ENCODE assay signal across 8 mouse cellular contexts in the genomic region with DNA sequence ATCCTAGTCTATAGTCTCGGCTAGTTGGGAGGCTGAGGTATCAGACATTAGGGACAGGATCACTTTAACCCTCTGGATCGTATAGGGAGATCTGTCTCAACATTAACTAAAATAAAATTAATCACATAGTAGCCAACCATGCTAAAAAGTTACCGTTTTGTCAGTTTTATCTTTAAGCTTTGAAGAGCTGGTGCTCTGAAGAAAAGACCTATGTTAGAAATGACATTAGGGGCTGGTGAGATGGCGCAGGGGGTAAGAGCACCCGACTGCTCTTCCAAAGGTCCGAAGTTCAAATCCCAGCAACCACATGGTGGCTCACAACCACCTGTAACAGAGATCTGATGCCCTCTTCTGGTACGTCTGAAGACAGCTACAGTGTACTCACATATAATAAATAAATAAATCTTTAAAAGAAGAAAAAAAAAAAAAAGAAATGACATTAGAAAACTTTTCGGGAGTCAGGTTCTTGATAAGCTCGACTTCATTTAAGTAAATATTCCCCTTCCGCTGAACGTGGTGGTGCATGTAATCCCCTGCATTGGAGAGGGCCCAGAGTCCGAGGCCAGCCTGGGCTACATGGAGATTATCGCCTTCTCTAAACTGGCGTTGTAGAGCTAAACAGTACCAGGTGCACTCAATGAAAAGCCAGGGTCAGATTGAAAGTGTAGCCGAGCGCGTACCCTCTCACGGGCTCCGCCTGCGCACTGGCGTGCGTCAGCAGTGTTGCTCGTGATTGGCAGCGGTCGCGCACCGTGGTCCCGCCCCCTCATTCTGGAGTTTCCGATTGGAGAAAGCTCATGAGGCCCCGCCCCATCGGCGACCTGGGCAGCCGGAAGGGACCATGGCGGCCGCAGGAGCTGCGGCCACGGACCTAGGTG. TPM values are rescaled to one million over a fixed set of nuclear protein-coding genes. Genes with fewer than 3 reads are reported as not detected.
DNase-seq lines count a peak whose midpoint lies in the region; ATAC-seq and TF ChIP-seq lines count a peak whose summit lies in the region.

A gene (plus strand): TSS at position 782 of the 878 bp plus-strand sequence.

- peak within 1 kb of the TSS; percentile 95 for H3K4me3 ChIP-seq in heart, embryonic 11.5 days (ENCODE audit: low read depth, low read length)
- peak within 1 kb of the TSS; percentile 80 for H3K4me3 ChIP-seq in kidney, embryonic 16.5 days (ENCODE audit: low read length)
- peak within 1 kb of the TSS; percentile 79 for H3K4me3 ChIP-seq in liver, adult 2 months (ENCODE audit: insufficient read depth, low read depth, low read length)
- H3K4me3 ChIP-seq in myocyte: peak within 1 kb of the TSS; percentile 53

- H3K9me3 ChIP-seq in heart, embryonic 11.5 days (replicated peaks; ENCODE audit: control insufficient read depth, low read length): no peaks in the 10 kb centered on the region
- H3K9me3 ChIP-seq in kidney, embryonic 16.5 days (ENCODE audit: low read length): no peaks in the 10 kb centered on the region

- TF ChIP-seq CTCF in liver, adult 2 months (IDR thresholded peaks at IDR 0.05; ENCODE audit: low read depth, low read length): 0 out of 2 replicates have a peak, but pooled peaks have one; percentile 5

- peak; percentile 82 for TF ChIP-seq POLR2A in liver, adult 2 months (IDR thresholded peaks at IDR 0.05; ENCODE audit: extremely low read depth, insufficient read depth, low read length)
- TF ChIP-seq POLR2A in myocyte (IDR thresholded peaks at IDR 0.05; ENCODE audit: insufficient read length, low read depth): peak; percentile 81

- peak; percentile 96 to 97 for DNase-seq in B cell, adult 2 months
- DNase-seq in brain, adult 2 months (ENCODE audit: low read depth, low spot score): peak; percentile 98
- DNase-seq in liver, adult 2 months (ENCODE audit: extremely low read depth, low read depth, low spot score): peak; percentile 84
- peak; percentile 96 for DNase-seq in splenic B cell, adult 2 months (ENCODE audit: low read depth, low spot score)

- 0 out of 2 replicates have a peak, but pooled peaks cover 2% of the 10 kb centered on the region for H3K36me3 ChIP-seq in heart, embryonic 11.5 days (ENCODE audit: control insufficient read depth, insufficient read depth, low read length)
- no peaks in the 10 kb centered on the region for H3K36me3 ChIP-seq in kidney, embryonic 16.5 days (ENCODE audit: insufficient read depth, low read length)
- 0 out of 2 replicates have a peak, but pooled peaks cover under 1% of the 10 kb centered on the region for H3K36me3 ChIP-seq in liver, adult 2 months (ENCODE audit: control insufficient read depth, insufficient read depth, low read length)
- no peaks in the 10 kb centered on the region for H3K36me3 ChIP-seq in myocyte (ENCODE audit: control insufficient read depth, insufficient read depth)
- 0 out of 2 replicates have a peak, but pooled peaks cover 1% of the 10 kb centered on the region for H3K36me3 ChIP-seq in splenic B cell, adult 2 months (ENCODE audit: control insufficient read depth, insufficient read depth, low read length, poor library complexity, severe bottlenecking)

- peak within 1 kb of the TSS; percentile 92 for H3K4me2 ChIP-seq in heart, embryonic 11.5 days
- H3K4me2 ChIP-seq in kidney, embryonic 16.5 days (replicated peaks; ENCODE audit: low read depth, low read length): peak within 1 kb of the TSS; percentile 79
- H3K4me2 ChIP-seq in myocyte (ENCODE audit: low read depth): peak within 1 kb of the TSS; percentile 74

- WGBS in heart, embryonic 11.5 days (ENCODE audit: insufficient replicate concordance): 12% methylated on average over 37 of the region's 37 CpGs
- WGBS in kidney, embryonic 16.5 days: 11% methylated on average over 37 of the region's 37 CpGs
- WGBS in liver, adult 2 months: 9% methylated on average over 37 of the region's 37 CpGs

- H3K4me1 ChIP-seq in heart, embryonic 11.5 days (ENCODE audit: control insufficient read depth, insufficient read depth, low read length): peaks cover 4% of the 10 kb centered on the region
- peaks cover 12% of the 10 kb centered on the region; the same call in 1 of the 2 replicates for H3K4me1 ChIP-seq in kidney, embryonic 16.5 days (ENCODE audit: insufficient read depth, low read length)
- H3K4me1 ChIP-seq in liver, adult 2 months (ENCODE audit: control insufficient read depth, insufficient read depth, low read length): peaks cover 6% of the 10 kb centered on the region

- no peaks in the 10 kb centered on the region for H3K27me3 ChIP-seq in heart, embryonic 11.5 days (ENCODE audit: control insufficient read depth, insufficient read depth, low read length)
- H3K27me3 ChIP-seq in kidney, embryonic 16.5 days (ENCODE audit: insufficient read depth, low read length): no peaks in the 10 kb centered on the region
- no peaks in the 10 kb centered on the region for H3K27me3 ChIP-seq in liver, adult 2 months (ENCODE audit: control insufficient read depth, insufficient read depth, low read length)
- H3K27me3 ChIP-seq in myocyte (ENCODE audit: control insufficient read depth, insufficient read depth, insufficient read length): no peaks in the 10 kb centered on the region
- H3K27me3 ChIP-seq in splenic B cell, adult 2 months (ENCODE audit: control insufficient read depth, insufficient read depth, low read length, poor library complexity, severe bottlenecking): no peaks in the 10 kb centered on the region

- H3ac ChIP-seq in myocyte (ENCODE audit: control insufficient read depth, insufficient read length): peak within 1 kb of the TSS; percentile 5

- no peak within 1 kb of the TSS for H3K27ac ChIP-seq in heart, embryonic 11.5 days (ENCODE audit: low read depth, low read length)
- peak within 1 kb of the TSS; percentile 48; the same call in 1 of the 2 replicates for H3K27ac ChIP-seq in kidney, embryonic 16.5 days (ENCODE audit: low read length)
- peak within 1 kb of the TSS; percentile 62 for H3K27ac ChIP-seq in liver, adult 2 months (replicated peaks; ENCODE audit: insufficient read depth, low read depth, low read length)

- H3K9ac ChIP-seq in heart, embryonic 11.5 days (ENCODE audit: low read depth, low read length): peak within 1 kb of the TSS; percentile 89
- H3K9ac ChIP-seq in kidney, embryonic 16.5 days (replicated peaks; ENCODE audit: low read length): peak within 1 kb of the TSS; percentile 77
- H3K9ac ChIP-seq in liver, adult 2 months (ENCODE audit: low read depth, low read length): peak within 1 kb of the TSS; percentile 84

- H3K79me2 ChIP-seq in liver, adult 2 months (ENCODE audit: control insufficient read depth, insufficient read depth, low read length): peaks cover 3% of the 10 kb centered on the region; the same call in 1 of the 2 replicates
- no peaks in the 10 kb centered on the region for H3K79me2 ChIP-seq in myocyte (ENCODE audit: control insufficient read depth, insufficient read depth)

- peak; percentile 99 for ATAC-seq in erythroblast, adult 5-6 weeks (replicated peaks; ENCODE audit: low FRiP score, poor library complexity, severe bottlenecking)
- ATAC-seq in heart, embryonic 11.5 days (replicated peaks; ENCODE audit: insufficient number of reproducible peaks, low FRiP score, low TSS enrichment): peak; percentile 92
- peak; percentile 97 for ATAC-seq in kidney, embryonic 16.5 days (ENCODE audit: low FRiP score, low TSS enrichment)

TF ChIP-seq in myocyte, 11 proteins besides CTCF, POLR2A, EP300 and RAD21:
- TF ChIP-seq E2F4 (IDR thresholded peaks at IDR 0.05; ENCODE audit: insufficient read depth): no peak
- peak in 1 of 3 experiments; percentile 2 for TF ChIP-seq MYOD1 (IDR thresholded peaks at IDR 0.05; ENCODE audit: control insufficient read depth in 1 of 3, insufficient read length in 2 of 3, low read depth in 2 of 3)
- peak; percentile 69 for TF ChIP-seq POLR2AphosphoS2 (IDR thresholded peaks at IDR 0.05; ENCODE audit: insufficient read length, low read depth)
- peak in 1 of 3 experiments; percentile 1 for TF ChIP-seq MYOG (IDR thresholded peaks at IDR 0.05; ENCODE audit: control insufficient read depth in 1 of 3, insufficient read depth in 1 of 3, insufficient read length in 2 of 3, low read depth in 2 of 3)
- no peak for TF ChIP-seq REST (IDR thresholded peaks at IDR 0.05; ENCODE audit: insufficient read depth, insufficient read length)
TF ChIP-seq in myocyte: peak in this region for 3.

RNA-seq across cellular contexts. Expression of the gene that starts here (rescaled TPM):
- 3.3 and 10.0 TPM in 2 replicates for total RNA-seq in erythroblast, adult 5-6 weeks (2015; ENCODE audit: low replicate concordance)
- 2.5 and 3.6 TPM in 2 replicates for total RNA-seq in erythroblast, adult 5-6 weeks (2017; ENCODE audit: low replicate concordance)
- polyA plus RNA-seq in heart, embryonic 11.5 days (2014; fragmentation: Nextera tagmentation; extraction: Ambion mirVana): 58.7 and 61.8 TPM in 2 replicates
- 97.0 and 100 TPM in 2 replicates for polyA plus RNA-seq in kidney, embryonic 16.5 days (2015; fragmentation: Nextera tagmentation; extraction: Ambion mirVana)
- 6.6 and 8.6 TPM in 2 replicates for total RNA-seq in liver, adult 2 months (2014; rRNA removed)
- polyA plus RNA-seq in liver, adult 2 months (2012; rRNA removed): 34.9 and 35.5 TPM in 2 replicates
- polyA plus RNA-seq in myocyte (2012; fragmentation: generic; extraction: Trizol): 50.2 TPM
